ENCODE assay signal across 30 mouse cellular contexts in the genomic region with DNA sequence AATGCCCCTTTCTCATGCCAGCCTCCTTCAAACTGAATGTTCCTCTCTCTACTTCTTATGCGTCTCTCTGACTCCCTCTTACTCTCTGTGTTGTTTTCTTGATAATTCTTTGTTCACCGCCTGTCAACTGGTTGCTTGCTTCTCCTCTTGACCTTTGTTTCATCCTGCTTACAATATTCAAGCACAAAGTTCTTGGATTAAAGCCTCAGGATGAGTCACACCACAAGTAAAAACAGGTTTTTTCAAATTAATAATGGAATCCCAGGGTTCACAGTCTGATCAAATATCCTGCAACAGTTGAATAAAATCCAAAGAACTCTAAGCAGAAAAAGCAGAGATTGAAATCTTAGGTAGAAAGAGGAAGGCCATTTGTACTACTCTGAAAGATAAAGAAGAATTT.
DNase-seq lines count a peak whose midpoint lies in the region; ATAC-seq and TF ChIP-seq lines count a peak whose summit lies in the region.
"Had no signal": no experiment of that assay in that cellular context is flagged by ENCODE, and none has a peak within 500 bp of the region (broad histone marks: within the 10 kb centered on the region; RNA-seq: fewer than 3 reads in every experiment).

No protein-coding gene starts in this region.

- no peaks in the 10 kb centered on the region for H3K27me3 ChIP-seq in myocyte (ENCODE audit: control insufficient read depth, insufficient read depth, insufficient read length)
- no peaks in the 10 kb centered on the region for H3K27me3 ChIP-seq in kidney, embryonic 15.5 days
- H3K27me3 ChIP-seq: CH12.LX; embryonic facial prominence, embryonic 15.5 days; heart, embryonic 13.5 days; hindbrain, embryonic 12.5 days; limb, embryonic 15.5 days; midbrain, embryonic 13.5 days; stomach, embryonic 15.5 days had no signal

- H3K4me2 ChIP-seq in myocyte (ENCODE audit: low read depth): no peak overlapping the region
- H3K4me2 ChIP-seq in kidney, embryonic 15.5 days: no peak overlapping the region
- H3K4me2 ChIP-seq: embryonic facial prominence, embryonic 15.5 days; heart, embryonic 13.5 days; hindbrain, embryonic 12.5 days; limb, embryonic 15.5 days; midbrain, embryonic 13.5 days; stomach, embryonic 15.5 days had no signal

- no peaks in the 10 kb centered on the region for H3K36me3 ChIP-seq in myocyte (ENCODE audit: control insufficient read depth, insufficient read depth)
- H3K36me3 ChIP-seq in kidney, embryonic 15.5 days: no peaks in the 10 kb centered on the region
- H3K36me3 ChIP-seq: embryonic facial prominence, embryonic 15.5 days; heart, embryonic 13.5 days; hindbrain, embryonic 12.5 days; limb, embryonic 10.5 days; limb, embryonic 15.5 days; midbrain, embryonic 13.5 days; stomach, embryonic 15.5 days had no signal

- H3K27ac ChIP-seq in kidney, embryonic 15.5 days: no peak overlapping the region
- H3K27ac ChIP-seq: embryonic facial prominence, embryonic 15.5 days; heart, embryonic 13.5 days; hindbrain, embryonic 12.5 days; hindbrain, postnatal 0 days; limb, embryonic 10.5 days; limb, embryonic 15.5 days; liver, embryonic 14.5 days; macrophage; midbrain, embryonic 13.5 days; stomach, embryonic 15.5 days had no signal

- H3K4me1 ChIP-seq in kidney, embryonic 15.5 days: no peaks in the 10 kb centered on the region
- H3K4me1 ChIP-seq: embryonic facial prominence, embryonic 15.5 days; heart, embryonic 13.5 days; hindbrain, embryonic 12.5 days; limb, embryonic 15.5 days; stomach, embryonic 15.5 days had no signal

- no peaks in the 10 kb centered on the region for H3K79me2 ChIP-seq in myocyte (ENCODE audit: control insufficient read depth, insufficient read depth)

- H3K9ac ChIP-seq in kidney, embryonic 15.5 days: no peak overlapping the region
- H3K9ac ChIP-seq: embryonic facial prominence, embryonic 15.5 days; heart, embryonic 13.5 days; hindbrain, embryonic 12.5 days; limb, embryonic 15.5 days; liver, embryonic 14.5 days; midbrain, embryonic 13.5 days; stomach, embryonic 15.5 days had no signal

- no peak for ATAC-seq in kidney, embryonic 15.5 days (replicated peaks; ENCODE audit: low FRiP score)
- ATAC-seq: hindbrain, postnatal 0 days; intestine, embryonic 16.5 days; midbrain, embryonic 13.5 days; Patski had no signal

- TF ChIP-seq POLR2A in myocyte (IDR thresholded peaks at IDR 0.05; ENCODE audit: insufficient read length, low read depth): no peak

- no peak overlapping the region for H3K4me3 ChIP-seq in myocyte
- no peak overlapping the region for H3K4me3 ChIP-seq in kidney, embryonic 15.5 days (replicated peaks)
- H3K4me3 ChIP-seq: embryonic facial prominence, embryonic 15.5 days; heart, embryonic 13.5 days; hindbrain, embryonic 12.5 days; limb, embryonic 10.5 days; limb, embryonic 15.5 days; midbrain, embryonic 13.5 days; stomach, embryonic 15.5 days had no signal

- 66% methylated on average over 2 of the region's 2 CpGs for WGBS in kidney, embryonic 15.5 days

- intact Hi-C loops in gastrocnemius, postnatal 14 days (cut with DNase I; ENCODE audit: low total_unique reads): no loop called here

- peak; percentile 39 for DNase-seq in gastrocnemius, adult 18-20 months (ENCODE audit: low spot score)
- DNase-seq in gastrocnemius, postnatal 14 days: no peak
- DNase-seq in 3T3-L1 (ENCODE audit: low read depth, low spot score) (peak; percentile 7), NIH3T3 (ENCODE audit: low read depth) (peak; percentile 60)
- DNase-seq: adrenal gland, postnatal 25 days; cerebellum, adult 18-20 months; cerebellum, postnatal 10 days; heart, postnatal 14 days; kidney, adult 9 months; kidney, postnatal 14 days; layer of hippocampus, adult 9-11 months; lung, adult 2 months; lung, postnatal 10 days; retina, postnatal 1 day; right cerebral cortex, postnatal 14 days had no signal

- H3K9me3 ChIP-seq in kidney, embryonic 15.5 days (replicated peaks): no peaks in the 10 kb centered on the region
- H3K9me3 ChIP-seq: embryonic facial prominence, embryonic 15.5 days; heart, embryonic 13.5 days; hindbrain, embryonic 12.5 days; limb, embryonic 10.5 days; limb, embryonic 15.5 days; midbrain, embryonic 13.5 days; stomach, embryonic 15.5 days had no signal

- no peak overlapping the region for H3ac ChIP-seq in myocyte (ENCODE audit: control insufficient read depth, insufficient read length)

TF ChIP-seq in myocyte, 11 proteins besides CTCF, POLR2A, EP300 and RAD21:
- 0 out of 2 replicates have a peak, but pooled peaks have one; percentile 20 for TF ChIP-seq CEBPB (IDR thresholded peaks at IDR 0.05; ENCODE audit: insufficient read depth, poor library complexity, severe bottlenecking)
- no peak for TF ChIP-seq MYOG (IDR thresholded peaks at IDR 0.05; ENCODE audit: control insufficient read depth in 1 of 3, insufficient read depth in 1 of 3, insufficient read length in 2 of 3, low read depth in 2 of 3)
- no peak for TF ChIP-seq E2F4 (IDR thresholded peaks at IDR 0.05; ENCODE audit: insufficient read depth)
- no peak for TF ChIP-seq TCF3 (IDR thresholded peaks at IDR 0.05; ENCODE audit: insufficient read length, low read depth)
- no peak for TF ChIP-seq MYOD1 (IDR thresholded peaks at IDR 0.05; ENCODE audit: control insufficient read depth in 1 of 3, insufficient read length in 2 of 3, low read depth in 2 of 3)
- TF ChIP-seq POLR2AphosphoS2 (IDR thresholded peaks at IDR 0.05; ENCODE audit: insufficient read length, low read depth): no peak
- TF ChIP-seq SRF (IDR thresholded peaks at IDR 0.05; ENCODE audit: control insufficient read depth, insufficient read length, low read depth): no peak
